Mouse (Mus musculus) thymus, postnatal 10 days (tissue): ENCODE results near the gene Gdf7.

Source experiments
- DNase-seq, 2 experiments: peaks; one replicate each; pipeline ENCODE4 v3.0.0; 2021; ENCODE audit warnings: low spot score in 2 of 2

The Gdf7 gene

GRCm38 (mm10) chr12:8298361-8299142 lies 3.2 kb downstream of the Gdf7 start:
- no peak for DNase-seq

GRCm38 (mm10) chr12:8297586-8298214 lies 4.1 kb downstream of the Gdf7 start:
- no peak for DNase-seq

- DNase-seq = no peak
Measured at GRCm38 (mm10) chr12:8296154-8296553, 5.6 kb downstream of the Gdf7 start.

DNA sequence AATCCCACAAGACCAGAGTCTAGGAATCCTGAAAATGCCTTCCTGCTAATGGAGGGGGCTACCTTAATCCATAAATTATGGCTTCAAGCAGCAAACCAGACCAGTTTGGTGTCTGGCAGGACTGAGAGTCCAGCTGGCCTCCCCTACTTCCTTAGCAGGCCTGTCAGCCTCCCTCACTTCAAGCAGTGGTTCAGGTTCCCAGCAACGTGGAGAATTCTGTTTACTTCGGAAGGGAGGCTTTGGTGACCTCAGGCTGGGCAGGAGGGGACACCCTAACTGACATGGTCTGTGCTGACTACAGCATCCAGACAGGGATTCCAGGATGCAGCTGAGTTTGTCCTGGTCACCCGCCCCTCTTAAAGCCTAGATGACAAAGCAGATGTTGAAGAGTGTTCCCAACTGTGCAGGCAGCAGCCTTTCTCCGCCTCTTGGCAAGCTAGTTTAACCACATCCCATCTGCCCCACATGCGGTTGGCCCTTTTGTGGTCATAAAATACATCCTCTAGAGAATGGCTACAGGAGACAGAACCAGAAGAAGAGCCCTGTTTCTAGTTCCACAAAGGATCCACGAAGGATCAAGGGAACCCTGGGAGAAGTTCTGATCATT lies 6.3 kb downstream of the Gdf7 start:
- DNase-seq = no peak

- DNase-seq = no peak
Measured at GRCm38 (mm10) chr12:8291157-8291853, 10.4 kb downstream of the Gdf7 start.

- no peak for DNase-seq
Measured at GRCm38 (mm10) chr12:8289499-8289898, 12.3 kb downstream of the Gdf7 start.

GRCm38 (mm10) chr12:8289099-8289498 lies 12.7 kb downstream of the Gdf7 start:
- DNase-seq = no peak

DNA sequence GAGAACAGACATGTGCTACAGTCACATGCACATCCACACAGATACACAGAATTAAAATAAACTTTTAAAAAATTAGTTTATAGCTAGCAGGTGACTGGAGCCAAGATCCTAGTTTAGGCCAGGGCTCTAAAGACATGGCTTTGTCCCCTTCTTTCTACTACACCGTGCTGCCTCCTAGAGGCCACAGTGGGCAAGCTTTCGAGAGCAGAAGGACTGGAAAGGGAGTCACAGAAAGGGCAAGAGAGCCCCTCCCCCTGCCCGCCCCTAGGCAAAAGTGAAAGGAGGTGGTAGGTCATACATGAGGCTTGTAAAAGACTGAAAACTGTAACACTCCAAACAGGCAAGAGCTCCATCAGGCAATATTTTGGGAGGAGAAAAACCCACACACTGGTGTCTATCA lies 13.8 kb downstream of the Gdf7 start:
- DNase-seq = no peak

- DNase-seq = no peak
Measured at GRCm38 (mm10) chr12:8281225-8282017, 20.3 kb downstream of the Gdf7 start.

GRCm38 (mm10) chr12:8275424-8275823 lies 26.3 kb downstream of the Gdf7 start:
- no peak for DNase-seq

DNA sequence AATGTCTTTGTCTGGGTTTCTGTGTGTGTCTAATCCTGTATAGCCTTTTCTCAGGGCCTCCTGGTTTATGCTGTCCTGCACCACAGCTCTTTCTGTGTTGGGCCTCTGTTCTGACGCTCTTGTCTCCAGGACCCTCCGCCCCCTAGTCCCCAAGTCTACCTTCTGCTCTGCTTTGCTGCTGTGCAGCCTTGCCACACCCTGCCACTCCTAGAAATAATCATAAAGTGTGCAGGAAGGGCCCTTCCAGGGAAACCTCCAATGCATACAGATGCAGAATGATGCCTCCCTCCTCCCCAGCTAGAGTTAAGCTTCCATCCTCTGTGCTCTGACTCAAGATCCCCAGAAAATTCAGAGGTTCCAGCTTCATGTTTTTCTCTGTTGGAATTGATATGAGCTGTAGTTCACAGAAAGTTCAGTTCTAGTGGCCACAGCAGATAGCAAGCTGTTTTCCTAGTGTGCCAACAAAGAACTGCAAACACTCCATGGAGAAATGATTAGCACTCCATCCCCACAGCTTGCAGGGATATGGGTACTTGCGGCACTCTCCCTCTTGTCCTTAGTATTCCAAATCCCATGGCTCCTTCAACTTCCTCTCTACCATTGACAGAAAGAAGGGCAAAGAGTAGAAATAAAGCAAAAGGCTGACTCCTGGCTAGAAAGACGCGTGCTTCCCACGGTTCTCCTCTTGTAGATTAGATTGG lies 28.1 kb downstream of the Gdf7 start:
- no peak for DNase-seq

GRCm38 (mm10) chr12:8271405-8271804 lies 30.3 kb downstream of the Gdf7 start:
- no peak for DNase-seq

GRCm38 (mm10) chr12:8269627-8270026 lies 32.1 kb downstream of the Gdf7 start:
- no peak for DNase-seq

- no peak for DNase-seq
Measured at GRCm38 (mm10) chr12:8266311-8266710, 35.4 kb downstream of the Gdf7 start.

DNA sequence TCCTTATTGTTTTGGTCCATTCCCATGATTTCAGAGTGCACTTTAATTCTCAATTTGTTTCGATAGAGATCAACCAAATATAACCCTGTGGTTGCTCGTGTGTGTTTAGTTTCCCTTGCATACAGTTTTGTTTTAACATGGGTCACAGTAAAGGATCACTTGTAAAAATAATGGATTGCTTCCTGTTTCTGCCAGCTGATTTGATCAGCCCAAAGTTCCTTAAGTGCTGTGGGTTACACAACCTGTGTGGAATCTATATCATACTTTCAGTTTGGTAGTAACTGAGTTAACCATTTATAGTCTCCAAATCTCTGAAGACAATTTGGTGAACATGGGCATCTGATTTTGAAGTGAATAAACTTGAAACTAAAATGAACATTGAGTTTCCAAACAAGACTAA lies 41.5 kb downstream of the Gdf7 start:
- no peak for DNase-seq
